Mouse (Mus musculus) cerebellum, adult 11-12 months (tissue): ENCODE results near the gene Olfr588-ps1.
"Not testable (repeated sequence)": the region's sequence is repeated elsewhere in the genome, so short reads cannot be mapped to it uniquely, and the experiment has no call there.

ENCODE experiments used
- DNase-seq: peaks from one replicate; pipeline ENCODE4 v3.0.0; 2022

The Olfr588-ps1 gene

GRCm38 (mm10) chr7:103140579-103140978 is at the start of gene Olfr588-ps1:
Olfr588-ps1 (plus strand) TSS chr7:103140879.
- no peak for DNase-seq

- no peak for DNase-seq
Observed at GRCm38 (mm10) chr7:103097420-103097819, 43.3 kb upstream of the Olfr588-ps1 start, which contains the start of gene Olfr585. Olfr585 (plus strand) TSS chr7:103097720.

GRCm38 (mm10) chr7:103119406-103119805 is 21.3 kb upstream of the Olfr588-ps1 start:
- no peak for DNase-seq

- DNase-seq, result no peak
Observed at GRCm38 (mm10) chr7:103125538-103125937, 15.1 kb upstream of the Olfr588-ps1 start, which contains the start of gene Olfr586. Olfr586 (minus strand) TSS chr7:103125638.

- no peak for DNase-seq
Observed at GRCm38 (mm10) chr7:103156256-103156655, 15.6 kb downstream of the Olfr588-ps1 start, which contains the start of gene Olfr589. Olfr589 (minus strand) TSS chr7:103156356.

- DNase-seq, result no peak
Observed at GRCm38 (mm10) chr7:103169697-103170096, 29.0 kb downstream of the Olfr588-ps1 start.

GRCm38 (mm10) chr7:103178240-103178639 is 37.6 kb downstream of the Olfr588-ps1 start, which contains the start of gene Olfr591:
Olfr591 (minus strand) TSS chr7:103178340.
- DNase-seq, result no peak

- not testable (repeated sequence) for DNase-seq
Observed at GRCm38 (mm10) chr7:103184503-103184902, 43.8 kb downstream of the Olfr588-ps1 start, which contains the start of gene Olfr592. Olfr592 (plus strand) TSS chr7:103184803.
